Mouse (Mus musculus) cerebellum, adult 2 months (tissue): ENCODE data around the gene Psmb4.

Source experiments
- CTCF ChIP-seq: fragments of 200-500 bp; IDR thresholded peaks from 2 replicates; pipeline ENCODE4 v1.5.1; 2011; ENCODE audit warnings: low read depth, mild to moderate bottlenecking, control low read depth, low read length, moderate library complexity, borderline replicate concordance; ENCODE audit not compliant: insufficient read depth
- POLR2A ChIP-seq: fragments of 200-500 bp; IDR thresholded peaks from 2 replicates; pipeline ENCODE4 v1.6.1; 2011; ENCODE audit warnings: low read length, control low read depth, borderline replicate concordance; ENCODE audit not compliant: insufficient read depth

- TF ChIP-seq CTCF: no peak
- no peak for TF ChIP-seq POLR2A
These were observed 35.6 kb upstream of the Psmb4 start for GRCm38 (mm10) chr3:94922333-94922732.
